Mouse (Mus musculus) heart, adult 2 months (tissue): ENCODE measurements at regions not wholly inside any gene's neighbourhood (a gene's known extent, or its start where the extent isn't known, plus 50 kb on each side); places are given as distances from the start of the nearest gene placed in this dataset.

Experiments
- CTCF ChIP-seq: fragments of 200-600 bp; IDR thresholded peaks from 2 replicates; pipeline ENCODE4 v1.8.1; 2022; ENCODE audit warnings: antibody characterized with exemption, mild to moderate bottlenecking, moderate library complexity
- POLR2A ChIP-seq: fragments of 200-500 bp; IDR thresholded peaks from 2 replicates; pipeline ENCODE4 v1.6.1; 2011; ENCODE audit warnings: mild to moderate bottlenecking, low read depth, low read length, control low read depth; ENCODE audit not compliant: insufficient read depth

- TF ChIP-seq POLR2A = no peak
- no peak for TF ChIP-seq CTCF
Measured at GRCm38 (mm10) chr17:9904525-9904991, 235.0 kb upstream of the Pabpc6 start.
